Mouse (Mus musculus): ENCODE measurements around the gene Serpinh1. TPM values are rescaled to one million over a fixed set of nuclear protein-coding genes. Genes with fewer than 3 reads are reported as not detected.

Gene Serpinh1
- 3.0 and 3.6 TPM in 2 replicates for polyA plus RNA-seq (2021; fragmentation: Nextera tagmentation)
- long read RNA-seq, experiment 1, partial matches to known transcripts, result 0 of 2 reads
- long read RNA-seq, experiment 1, other reads (novel, unspliced or antisense), result 1 of 2 reads
- long read RNA-seq, experiment 2, transcript Serpinh1-201 (5 exons, 2,215 nt), result major isoform, 28 of 35 reads
- long read RNA-seq, experiment 2, partial matches to known transcripts, result 1 of 35 reads
- long read RNA-seq, experiment 2, other reads (novel, unspliced or antisense), result 3 of 35 reads

DNA sequence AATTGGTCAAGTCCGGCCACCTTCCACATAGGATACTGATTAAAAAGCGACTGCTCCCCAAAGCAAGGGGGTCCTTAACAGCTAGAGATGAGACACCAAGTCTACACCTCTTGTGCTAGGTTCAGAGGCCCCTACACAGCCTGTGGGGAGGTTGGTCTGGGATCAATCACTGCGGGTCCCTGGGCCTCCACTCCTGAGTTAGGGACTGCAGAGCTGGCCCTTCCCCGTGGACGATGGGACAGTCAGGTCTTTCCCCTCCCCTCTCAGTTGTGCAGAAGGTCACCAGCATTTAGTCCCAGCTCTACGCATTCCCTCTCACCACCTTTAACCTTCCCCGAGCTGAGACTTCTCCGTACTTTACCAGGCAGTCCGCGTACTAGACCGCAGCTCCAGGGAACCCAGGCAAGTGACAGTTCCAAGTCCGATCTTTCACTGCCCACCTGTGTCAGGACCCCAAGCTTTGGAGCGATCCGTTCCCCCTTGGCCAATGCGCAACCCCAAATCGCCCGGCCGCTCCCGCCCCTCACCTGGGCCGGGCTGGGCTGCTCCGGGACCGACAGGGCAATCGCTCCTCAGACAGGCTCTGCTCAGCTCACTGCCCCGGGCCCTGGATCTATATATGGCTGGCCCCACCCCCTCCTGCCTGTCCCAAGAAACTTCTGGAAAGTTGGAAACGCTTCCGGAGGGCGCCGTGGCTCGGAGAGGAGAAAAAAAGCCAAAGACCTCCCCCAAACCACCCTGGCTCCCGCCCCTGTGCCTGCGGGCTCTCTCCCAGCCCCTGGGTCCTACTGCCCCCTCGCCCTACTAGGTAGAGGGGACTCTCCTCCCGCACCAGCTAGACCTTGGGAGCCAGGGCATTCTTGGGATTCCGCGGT lies at the start of gene Serpinh1:
TSS of gene Serpinh1 (minus strand) at position 714 of the 875 bp plus-strand sequence.

GRCm38 (mm10) chr7:99381214-99382087 lies 28.4 kb upstream of the Serpinh1 start, which contains the start of gene Gdpd5:
Gdpd5 (plus strand) TSS chr7:99381414.

Other genes with a start within 250 kb of the Serpinh1 start
- gene Uvrag, start 212.1 kb downstream of the Serpinh1 start, polyA plus RNA-seq (2021; fragmentation: Nextera tagmentation), result 18.8 and 19.1 TPM in 2 replicates
- gene Dgat2, start 170.5 kb downstream of the Serpinh1 start, polyA plus RNA-seq (2021; fragmentation: Nextera tagmentation), result 141 and 158 TPM in 2 replicates
- gene Mogat2, start 114.6 kb downstream of the Serpinh1 start, polyA plus RNA-seq (2021; fragmentation: Nextera tagmentation), result not detected in 2 replicates
- gene Map6, start 85.8 kb downstream of the Serpinh1 start, polyA plus RNA-seq (2021; fragmentation: Nextera tagmentation), result 32.3 and 33.7 TPM in 2 replicates
- 7.9 and 9.0 TPM in 2 replicates for gene Gdpd5, start 28.2 kb upstream of the Serpinh1 start, polyA plus RNA-seq (2021; fragmentation: Nextera tagmentation)
- gene Klhl35, start 112.8 kb upstream of the Serpinh1 start, polyA plus RNA-seq (2021; fragmentation: Nextera tagmentation), result 0.48 and 1.0 TPM in 2 replicates
- 718 and 807 TPM in 2 replicates for gene Rps3, start 130.5 kb upstream of the Serpinh1 start, polyA plus RNA-seq (2021; fragmentation: Nextera tagmentation)
- gene Arrb1, start 182.2 kb upstream of the Serpinh1 start, polyA plus RNA-seq (2021; fragmentation: Nextera tagmentation), result 15.5 and 15.8 TPM in 2 replicates